Mouse (Mus musculus) G1E (cell line): ENCODE measurements around the gene Cdh12. TPM values are rescaled to one million over a fixed set of nuclear protein-coding genes. Genes with fewer than 3 reads are reported as not detected.

Experiments used
- ATAC-seq: 2 replicates; pipeline ENCODE4 v1.8.0; 2016; ENCODE audit warnings: mild to moderate bottlenecking; ENCODE audit not compliant: insufficient number of reproducible peaks, poor library complexity, low FRiP score, severe bottlenecking; ENCODE audit errors: extremely low read depth
- DNase-seq: peaks from one replicate; pipeline ENCODE4 v3.0.0; 2012; ENCODE audit warnings: low spot score
- H3K27me3 ChIP-seq: 2 replicates; pipeline ENCODE4 v1.6.1; 2012; ENCODE audit warnings: mild to moderate bottlenecking, low read length, inconsistent platforms; ENCODE audit not compliant: insufficient read depth
- H3K36me3 ChIP-seq: replicated peaks from 2 replicates; pipeline ENCODE3; 2012; ENCODE audit warnings: mild to moderate bottlenecking, inconsistent platforms
- H3K4me1 ChIP-seq: 2 replicates; pipeline ENCODE4 v1.6.1; 2012; ENCODE audit warnings: low read depth, low read length, inconsistent platforms, mixed read lengths; ENCODE audit not compliant: insufficient read depth
- H3K4me3 ChIP-seq: 2 replicates; pipeline ENCODE4 v1.5.1; 2012; ENCODE audit warnings: low read depth, mild to moderate bottlenecking, inconsistent platforms, low read length, moderate library complexity, mixed read lengths
- H3K9me3 ChIP-seq: replicated peaks from 2 replicates; pipeline ENCODE4 v1.6.1; 2012; ENCODE audit warnings: inconsistent platforms
- CTCF ChIP-seq: IDR thresholded peaks from 2 replicates; pipeline ENCODE4 v1.5.1; 2012; ENCODE audit warnings: low read depth, low read length, inconsistent platforms, mixed read lengths
- GATA1 ChIP-seq: IDR thresholded peaks from 2 replicates; pipeline ENCODE4 v1.6.1; 2012; ENCODE audit warnings: borderline replicate concordance, low read length, inconsistent platforms, mixed read lengths
- GATA2 ChIP-seq: IDR thresholded peaks from 2 replicates; pipeline ENCODE4 v1.6.1; 2012; ENCODE audit warnings: low read depth, low read length, inconsistent platforms, borderline replicate concordance
- POLR2AphosphoS5 ChIP-seq: IDR thresholded peaks from 2 replicates; pipeline ENCODE4 v1.6.1; 2012; ENCODE audit warnings: low read depth, low read length, inconsistent platforms; ENCODE audit not compliant: insufficient replicate concordance
- TAL1 ChIP-seq: conservative IDR thresholded peaks from 2 replicates; pipeline ENCODE4 v1.6.1; 2012; ENCODE audit warnings: low read depth, low read length, inconsistent platforms, mixed read lengths
- polyA plus RNA-seq: library from polyadenylated mRNA; stranded (reverse); fragments of >175 nt; gene quantifications from 2 replicates; pipeline ENCODE4 v1.2.3, GENCODE M21; 2012
- total RNA-seq, 2 experiments: library from RNA; stranded (forward) in 1 of 2; stranded (reverse) in 1 of 2; fragments of 200-1000 nt in 1 of 2; fragments of >200 nt in 1 of 2; fragmentation: Nextera tagmentation in 1 of 2; gene quantifications; 2 replicates each; pipeline ENCODE4 v1.2.3; 2014 to 2017

Gene Cdh12
- total and polyA plus RNA-seq, 3 experiments = 0.11 TPM; not detected in 2

- Histone ChIP-seq H3K27me3 (no peaks in the 10 kb centered on the region), H3K36me3 (no peaks in the 10 kb centered on the region), H3K9me3 (no peaks in the 10 kb centered on the region), H3K4me1 (no peaks in the 10 kb centered on the region), H3K4me3 (no peak overlapping the region)
- TF ChIP-seq POLR2AphosphoS5 (no peak), TAL1 (no peak), GATA2 (no peak), CTCF (no peak), GATA1 (no peak)
- ATAC-seq (no peak), DNase-seq (no peak)
Measured at GRCm38 (mm10) chr15:21437347-21437746, 988.3 kb downstream of the Cdh12 start.

- Histone ChIP-seq H3K36me3 (no peaks in the 10 kb centered on the region), H3K9me3 (no peaks in the 10 kb centered on the region), H3K27me3 (no peaks in the 10 kb centered on the region), H3K4me1 (no peaks in the 10 kb centered on the region), H3K4me3 (no peak overlapping the region)
- TF ChIP-seq GATA1 (no peak), TAL1 (no peak), GATA2 (no peak), POLR2AphosphoS5 (no peak), CTCF (no peak)
- no peak for ATAC-seq
- DNase-seq = no peak
Measured at GRCm38 (mm10) chr15:21437924-21438323, 988.9 kb downstream of the Cdh12 start.

GRCm38 (mm10) chr15:21458098-21458497 is 1009.0 kb downstream of the Cdh12 start:
- Histone ChIP-seq H3K9me3 (no peaks in the 10 kb centered on the region), H3K36me3 (no peaks in the 10 kb centered on the region), H3K4me3 (no peak overlapping the region), H3K27me3 (no peaks in the 10 kb centered on the region), H3K4me1 (no peaks in the 10 kb centered on the region)
- TF ChIP-seq POLR2AphosphoS5 (no peak), TAL1 (no peak), CTCF (no peak), GATA1 (no peak), GATA2 (no peak)
- no peak for ATAC-seq
- no peak for DNase-seq

- TF ChIP-seq TAL1 = no peak
- no peaks in the 10 kb centered on the region for H3K4me1 ChIP-seq
- no peak for ATAC-seq
- no peaks in the 10 kb centered on the region for H3K36me3 ChIP-seq
- no peaks in the 10 kb centered on the region for H3K9me3 ChIP-seq
- no peak for DNase-seq
- no peaks in the 10 kb centered on the region for H3K27me3 ChIP-seq
- no peak overlapping the region for H3K4me3 ChIP-seq
Measured at GRCm38 (mm10) chr15:21519355-21519869, 1070.3 kb downstream of the Cdh12 start.

GRCm38 (mm10) chr15:21530804-21531203 is 1081.7 kb downstream of the Cdh12 start:
- Histone ChIP-seq H3K4me1 (no peaks in the 10 kb centered on the region), H3K9me3 (no peaks in the 10 kb centered on the region), H3K27me3 (no peaks in the 10 kb centered on the region), H3K4me3 (no peak overlapping the region), H3K36me3 (no peaks in the 10 kb centered on the region)
- TF ChIP-seq GATA2 (no peak), GATA1 (no peak), TAL1 (no peak), CTCF (no peak), POLR2AphosphoS5 (no peak)
- ATAC-seq (no peak), DNase-seq (no peak)

GRCm38 (mm10) chr15:21536909-21537308 is 1087.8 kb downstream of the Cdh12 start:
- H3K9me3 ChIP-seq = no peaks in the 10 kb centered on the region
- no peaks in the 10 kb centered on the region for H3K27me3 ChIP-seq
- DNase-seq (no peak), ATAC-seq (no peak)
- no peak overlapping the region for H3K4me3 ChIP-seq
- TF ChIP-seq GATA2 = no peak
- TF ChIP-seq CTCF = no peak
- no peak for TF ChIP-seq GATA1
- TF ChIP-seq TAL1 = no peak
- TF ChIP-seq POLR2AphosphoS5 = no peak
- no peaks in the 10 kb centered on the region for H3K36me3 ChIP-seq
- no peaks in the 10 kb centered on the region for H3K4me1 ChIP-seq
